Mouse (Mus musculus) CH12.LX (cell line): ENCODE results near the gene Gm9970. TPM values are rescaled to one million over a fixed set of nuclear protein-coding genes. Genes with fewer than 3 reads are reported as not detected.

Source experiments
- DNase-seq: peaks from one replicate; pipeline ENCODE4 v3.0.0-alpha.2; 2013; ENCODE audit errors: extremely low read depth
- H3K27ac ChIP-seq: 2 replicates; pipeline ENCODE4 v1.5.1; 2012; ENCODE audit warnings: low read depth, mild to moderate bottlenecking, control low read depth, moderate library complexity; ENCODE audit not compliant: insufficient read depth
- H3K27me3 ChIP-seq: replicated peaks from 2 replicates; pipeline ENCODE3; 2012; ENCODE audit warnings: inconsistent platforms
- H3K36me3 ChIP-seq, 2 experiments: replicated peaks in 1 of 2; 2 replicates each; pipeline versions ENCODE3 to v1.6.1; 2012; ENCODE audit warnings: inconsistent platforms in 1 of 2, low read length in 1 of 2, mild to moderate bottlenecking in 1 of 2, mixed read lengths in 1 of 2, moderate library complexity in 1 of 2; ENCODE audit not compliant: control insufficient read depth in 1 of 2, insufficient read depth in 1 of 2
- H3K4me1 ChIP-seq, 2 experiments: 2 replicates each; pipeline ENCODE4 v1.6.1; 2012; ENCODE audit warnings: inconsistent platforms in 1 of 2, moderate library complexity in 1 of 2; ENCODE audit not compliant: insufficient read depth in 2 of 2, control insufficient read depth in 1 of 2
- H3K4me2 ChIP-seq: 2 replicates; pipeline ENCODE4 v1.6.1; 2012; ENCODE audit warnings: low read depth, mild to moderate bottlenecking, control low read depth; ENCODE audit not compliant: poor library complexity, insufficient read depth, severe bottlenecking
- H3K4me3 ChIP-seq, 3 experiments: fragments of 150-350 bp in 1 of 3; sonication (generic) in 1 of 3; replicated peaks in 1 of 3; 2 replicates each; pipeline versions ENCODE3 to v1.5.1; 2011 to 2012; ENCODE audit warnings: low read depth in 2 of 3, low read length in 2 of 3, mild to moderate bottlenecking in 2 of 3, moderate library complexity in 2 of 3, control low read depth in 1 of 3, improper control_type of control experiment in 1 of 3, inconsistent platforms in 1 of 3, mixed read lengths in 1 of 3; ENCODE audit not compliant: poor library complexity in 1 of 3
- H3K79me2 ChIP-seq: replicated peaks from 2 replicates; pipeline ENCODE4 v1.6.1; 2012; ENCODE audit warnings: mild to moderate bottlenecking, moderate library complexity; ENCODE audit not compliant: control insufficient read depth, poor library complexity, insufficient read depth, severe bottlenecking; ENCODE audit errors: extremely low read depth
- H3K9ac ChIP-seq: 2 replicates; pipeline ENCODE4 v1.6.1; 2012; ENCODE audit warnings: low read depth, mild to moderate bottlenecking, control low read depth, moderate library complexity; ENCODE audit not compliant: insufficient read depth
- H3K9me3 ChIP-seq: replicated peaks from 2 replicates; pipeline ENCODE3; 2012; ENCODE audit warnings: low read length, inconsistent platforms, mixed read lengths
- BHLHE40 ChIP-seq: IDR thresholded peaks from 2 replicates; pipeline ENCODE4 v1.6.1; 2011; ENCODE audit warnings: mild to moderate bottlenecking, low read depth, low read length, improper control_type of control experiment
- CHD1 ChIP-seq: IDR thresholded peaks from 2 replicates; pipeline ENCODE4 v1.6.1; 2012; ENCODE audit warnings: low read depth, low read length, improper control_type of control experiment, inconsistent platforms
- CHD2 ChIP-seq: IDR thresholded peaks from 2 replicates; pipeline ENCODE4 v1.6.1; 2011; ENCODE audit warnings: low read length, improper control_type of control experiment
- CTCF ChIP-seq, 2 experiments: IDR thresholded peaks in 1 of 2; conservative IDR thresholded peaks in 1 of 2; 2 replicates each; pipeline ENCODE4 v1.5.1; 2011 to 2012; ENCODE audit warnings: low read depth in 2 of 2, low read length in 2 of 2, improper control_type of control experiment in 1 of 2, inconsistent platforms in 1 of 2, mild to moderate bottlenecking in 1 of 2, moderate library complexity in 1 of 2
- E2F4 ChIP-seq: IDR thresholded peaks from 2 replicates; pipeline ENCODE4 v1.6.1; 2011; ENCODE audit warnings: low read depth, low read length, improper control_type of control experiment; ENCODE audit not compliant: insufficient replicate concordance
- ELF1 ChIP-seq: IDR thresholded peaks from 2 replicates; pipeline ENCODE4 v1.6.1; 2014; ENCODE audit warnings: low read depth, mild to moderate bottlenecking, inconsistent platforms, low read length, improper control_type of control experiment
- EP300 ChIP-seq: IDR thresholded peaks from 2 replicates; pipeline ENCODE4 v1.6.1; 2011; ENCODE audit warnings: low read length, improper control_type of control experiment
- ETS1 ChIP-seq: conservative IDR thresholded peaks from 2 replicates; pipeline ENCODE4 v1.6.1; 2012; ENCODE audit warnings: low read depth, mild to moderate bottlenecking, inconsistent platforms, low read length, improper control_type of control experiment, moderate library complexity
- GABPA ChIP-seq: IDR thresholded peaks from 2 replicates; pipeline ENCODE4 v1.6.1; 2012; ENCODE audit warnings: low read depth, low read length, improper control_type of control experiment, inconsistent platforms; ENCODE audit not compliant: insufficient replicate concordance
- HCFC1 ChIP-seq: IDR thresholded peaks from 2 replicates; pipeline ENCODE4 v1.6.1; 2012; ENCODE audit warnings: low read depth, mild to moderate bottlenecking, inconsistent platforms, low read length, improper control_type of control experiment
- IRF4 ChIP-seq: IDR thresholded peaks from 2 replicates; pipeline ENCODE4 v1.6.1; 2014; ENCODE audit warnings: low read depth, mild to moderate bottlenecking, inconsistent platforms, low read length, improper control_type of control experiment
- JUN ChIP-seq: IDR thresholded peaks from 2 replicates; pipeline ENCODE4 v1.6.1; 2011; ENCODE audit warnings: low read depth, mild to moderate bottlenecking, low read length, improper control_type of control experiment, moderate library complexity; ENCODE audit not compliant: insufficient read depth
- JUND ChIP-seq: conservative IDR thresholded peaks from 2 replicates; pipeline ENCODE4 v1.6.1; 2011; ENCODE audit warnings: low read depth, low read length, improper control_type of control experiment
- KAT2A ChIP-seq: IDR thresholded peaks from 2 replicates; pipeline ENCODE4 v1.6.1; 2012; ENCODE audit warnings: low read length, improper control_type of control experiment, inconsistent platforms; ENCODE audit not compliant: insufficient replicate concordance
- MAFK ChIP-seq: IDR thresholded peaks from 2 replicates; pipeline ENCODE4 v1.6.1; 2011; ENCODE audit warnings: low read length, improper control_type of control experiment; ENCODE audit not compliant: insufficient replicate concordance
- MAX ChIP-seq: IDR thresholded peaks from 2 replicates; pipeline ENCODE4 v1.6.1; 2011; ENCODE audit warnings: low read length, improper control_type of control experiment
- MAZ ChIP-seq: IDR thresholded peaks from 2 replicates; pipeline ENCODE4 v1.6.1; 2012; ENCODE audit warnings: low read depth, mild to moderate bottlenecking, inconsistent platforms, low read length, improper control_type of control experiment, moderate library complexity
- MEF2A ChIP-seq: IDR thresholded peaks from 2 replicates; pipeline ENCODE4 v1.6.1; 2014; ENCODE audit warnings: low read depth, mild to moderate bottlenecking, inconsistent platforms, low read length, improper control_type of control experiment, borderline replicate concordance
- MXI1 ChIP-seq: IDR thresholded peaks from 2 replicates; pipeline ENCODE4 v1.6.1; 2011; ENCODE audit warnings: mild to moderate bottlenecking, low read depth, low read length, improper control_type of control experiment
- MYC ChIP-seq: IDR thresholded peaks from 2 replicates; pipeline ENCODE4 v1.6.1; 2011; ENCODE audit warnings: low read depth, mild to moderate bottlenecking, improper control_type of control experiment, low read length
- NELFE ChIP-seq: IDR thresholded peaks from 2 replicates; pipeline ENCODE4 v1.6.1; 2011; ENCODE audit warnings: low read depth, low read length, improper control_type of control experiment
- NRF1 ChIP-seq: IDR thresholded peaks from 2 replicates; pipeline ENCODE4 v1.6.1; 2014; ENCODE audit warnings: low read depth, mild to moderate bottlenecking, inconsistent platforms, low read length, improper control_type of control experiment, moderate library complexity
- PAX5 ChIP-seq: IDR thresholded peaks from 2 replicates; pipeline ENCODE4 v1.6.1; 2012; ENCODE audit warnings: low read length, inconsistent platforms, mixed read lengths
- POLR2A ChIP-seq: IDR thresholded peaks from 2 replicates; pipeline ENCODE4 v1.6.1; 2011; ENCODE audit warnings: low read depth, mild to moderate bottlenecking, improper control_type of control experiment, low read length
- POLR2AphosphoS2 ChIP-seq: IDR thresholded peaks from 2 replicates; pipeline ENCODE4 v1.6.1; 2011; ENCODE audit warnings: low read depth, low read length, improper control_type of control experiment
- RAD21 ChIP-seq: IDR thresholded peaks from 2 replicates; pipeline ENCODE4 v1.6.1; 2011; ENCODE audit warnings: low read depth, mild to moderate bottlenecking, low read length, improper control_type of control experiment, moderate library complexity
- RCOR1 ChIP-seq: conservative IDR thresholded peaks from 2 replicates; pipeline ENCODE4 v1.6.1; 2012; ENCODE audit warnings: low read depth, mild to moderate bottlenecking, inconsistent platforms, low read length, improper control_type of control experiment
- SIN3A ChIP-seq: IDR thresholded peaks from 2 replicates; pipeline ENCODE4 v1.6.1; 2012; ENCODE audit warnings: low read length, improper control_type of control experiment, inconsistent platforms
- SMC3 ChIP-seq: IDR thresholded peaks from 2 replicates; pipeline ENCODE4 v1.6.1; 2011; ENCODE audit warnings: low read depth, low read length, improper control_type of control experiment
- TBP ChIP-seq: conservative IDR thresholded peaks from 2 replicates; pipeline ENCODE4 v1.6.1; 2011; ENCODE audit warnings: low read depth, low read length, improper control_type of control experiment
- TCF12 ChIP-seq: IDR thresholded peaks from 2 replicates; pipeline ENCODE4 v1.6.1; 2014; ENCODE audit warnings: low read depth, mild to moderate bottlenecking, inconsistent platforms, low read length, improper control_type of control experiment
- UBTF ChIP-seq: IDR thresholded peaks from 2 replicates; pipeline ENCODE4 v1.6.1; 2012; ENCODE audit warnings: low read depth, mild to moderate bottlenecking, inconsistent platforms, low read length, improper control_type of control experiment, moderate library complexity
- USF1 ChIP-seq: IDR thresholded peaks from 2 replicates; pipeline ENCODE4 v1.6.1; 2014; ENCODE audit warnings: low read depth, mild to moderate bottlenecking, inconsistent platforms, low read length, improper control_type of control experiment
- USF2 ChIP-seq: conservative IDR thresholded peaks from 2 replicates; pipeline ENCODE4 v1.6.1; 2011; ENCODE audit warnings: low read depth, low read length, improper control_type of control experiment
- ZC3H11A ChIP-seq: IDR thresholded peaks from 2 replicates; pipeline ENCODE4 v1.6.1; 2012; ENCODE audit warnings: low read depth, mild to moderate bottlenecking, inconsistent platforms, low read length, improper control_type of control experiment
- ZKSCAN1 ChIP-seq: IDR thresholded peaks from 2 replicates; pipeline ENCODE4 v1.6.1; 2012; ENCODE audit warnings: low read depth, inconsistent platforms, low read length, improper control_type of control experiment, borderline replicate concordance
- ZMIZ1 ChIP-seq: IDR thresholded peaks from 2 replicates; pipeline ENCODE4 v1.6.1; 2012; ENCODE audit warnings: low read depth, mild to moderate bottlenecking, inconsistent platforms, low read length, improper control_type of control experiment
- ZNF384 ChIP-seq: IDR thresholded peaks from 2 replicates; pipeline ENCODE4 v1.6.1; 2012; ENCODE audit warnings: low read depth, low read length, improper control_type of control experiment, inconsistent platforms
- dilution Hi-C: fragments of 300-500 bp; cut with MboI; formaldehyde crosslinking; loops from 2 replicates; pipeline ENCODE4 v1.14.3; 2020; ENCODE audit warnings: low sequenced_read_pairs; ENCODE audit not compliant: extremely low pct_unique_long_range_greater_than_20kb, extremely low pct_ligation_motif_present
- in situ Hi-C: fragments of 300-500 bp; cut with MboI; formaldehyde crosslinking; loops from 3 replicates; pipeline ENCODE4 v1.14.3; 2019; ENCODE audit warnings: low sequenced_read_pairs, low pct_ligation_motif_present, low pct_unique_long_range_greater_than_20kb, mixed read lengths
- polyA plus RNA-seq: library from polyadenylated mRNA; unstranded; fragments of >175 nt; gene quantifications from 2 replicates; pipeline ENCODE4 v1.2.1, GENCODE M21; 2012; ENCODE audit warnings: low read depth; ENCODE audit not compliant: insufficient read length
- total RNA-seq, 2 experiments: library from RNA; depleted of rRNA; stranded (reverse); fragments of 300-350 nt in 1 of 2; fragments of >200 nt in 1 of 2; gene quantifications; 2 replicates each; pipeline ENCODE4 v1.2.3; 2012 to 2014

Gm9970 gene
- total and polyA plus RNA-seq, 3 experiments: not detected

DNA sequence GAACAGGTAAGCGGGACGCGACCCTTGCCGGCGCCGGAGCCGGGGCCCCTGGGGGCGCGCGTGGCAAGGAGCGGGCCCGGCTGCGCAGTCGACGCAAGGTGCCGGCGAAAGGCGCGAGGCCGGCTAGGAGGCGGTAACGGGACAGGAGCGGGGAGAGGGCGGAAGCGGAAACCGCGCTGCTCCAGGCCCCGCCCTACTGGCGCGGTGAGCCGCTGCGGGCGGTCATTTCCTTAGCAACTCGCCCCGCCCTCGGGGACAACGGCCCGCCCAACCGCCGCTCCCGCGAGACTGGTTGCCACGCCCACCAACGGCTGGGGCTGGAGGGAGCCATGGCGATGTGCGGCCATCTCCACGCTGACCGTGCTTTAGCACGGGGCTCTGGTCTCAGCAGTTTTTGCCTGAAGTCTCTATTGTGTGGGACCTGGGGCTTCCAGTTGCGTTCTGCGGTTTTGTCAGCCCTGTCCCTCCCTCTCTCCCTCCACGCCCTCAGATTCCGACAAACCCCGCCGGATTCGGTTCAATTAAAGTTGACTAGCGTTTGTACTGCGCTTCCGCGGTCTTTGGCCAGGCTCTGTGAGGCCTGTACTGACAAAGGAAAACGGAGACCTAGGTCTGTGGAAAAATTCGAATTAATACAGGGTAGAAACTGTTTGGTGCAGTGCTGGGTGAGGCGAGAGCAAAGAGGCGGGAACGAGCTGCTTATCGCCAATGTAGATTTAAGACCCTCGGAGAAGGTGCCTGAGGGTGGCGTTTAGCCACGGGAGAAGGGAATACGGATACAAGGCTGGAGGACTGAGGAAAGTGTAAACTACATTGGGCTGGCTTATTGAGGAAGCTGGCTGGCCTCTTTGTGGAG, 20.4 kb downstream of the Gm9970 start, which contains the start of gene Ppm1g:
Ppm1g (minus strand) TSS at position 240 of the 856 bp plus-strand sequence.
- in situ Hi-C loops: no loop called here
- H3K4me3 ChIP-seq: peak within 1 kb of the TSS; percentile 84 to 93 (median 93)
- dilution Hi-C loops: no loop called here

GRCm38 (mm10) chr5:31219911-31220447, 21.1 kb downstream of the Gm9970 start:
- in situ Hi-C loops (no loop called here), dilution Hi-C loops (no loop called here)
- peak; percentile 58 for DNase-seq
- Histone ChIP-seq H3K36me3 (peaks cover 0 to 11% of the 10 kb centered on the region in 2 experiments), H3K4me1 (peaks cover 0 to 25% of the 10 kb centered on the region in 2 experiments; a peak in 2 of 4 replicates), H3K9me3 (no peaks in the 10 kb centered on the region), H3K4me2 (0 out of 2 replicates have a peak overlapping the region, but pooled peaks have one; percentile 40), H3K9ac (peak overlapping the region; percentile 75), H3K27ac (peak overlapping the region; percentile 89), H3K27me3 (no peaks in the 10 kb centered on the region), H3K79me2 (peaks cover 49% of the 10 kb centered on the region), H3K4me3 (peak overlapping the region; percentile 57 to 93 (median 84))
- TF ChIP-seq HCFC1 (no peak), TCF12 (peak; percentile 8; the same call in 1 of the 2 replicates), RCOR1 (no peak), SMC3 (no peak), JUND (no peak)

More for the DNA sequence above, 20.4 kb downstream of the Gm9970 start, which contains the start of gene Ppm1g:
- H3K27me3 ChIP-seq: no peaks in the 10 kb centered on the region
- H3K4me1 ChIP-seq: peaks cover 0 to 20% of the 10 kb centered on the region in 2 experiments; a peak in 2 of 4 replicates
- peak; percentile 94 for DNase-seq
- peak within 1 kb of the TSS; percentile 40 for H3K4me2 ChIP-seq
- H3K9me3 ChIP-seq: no peaks in the 10 kb centered on the region
- peak within 1 kb of the TSS; percentile 87 for H3K9ac ChIP-seq
- H3K27ac ChIP-seq: peak within 1 kb of the TSS; percentile 89
- peak; percentile 80 for TF ChIP-seq MYC
- peak; percentile 75; the same call in 1 of the 2 replicates for TF ChIP-seq CHD1
- no peak for TF ChIP-seq GABPA
- no peak for TF ChIP-seq ZC3H11A
- no peak for TF ChIP-seq JUND
- TF ChIP-seq PAX5: no peak
- 0 out of 2 replicates have a peak, but pooled peaks have one; percentile 21 for TF ChIP-seq BHLHE40
- peak; percentile 90 for TF ChIP-seq POLR2AphosphoS2
- peak; percentile 98 for TF ChIP-seq CHD2
- TF ChIP-seq ELF1: peak; percentile 91
- TF ChIP-seq MAFK: no peak
- no peak for TF ChIP-seq SMC3
- TF ChIP-seq ETS1: no peak
- peak; percentile 77 for TF ChIP-seq HCFC1
- TF ChIP-seq TCF12: peak; percentile 93; the same call in 1 of the 2 replicates
- peak; percentile 94 for TF ChIP-seq ZMIZ1
- TF ChIP-seq CTCF (conservative IDR thresholded peaks at IDR 0.05 in 1 of 2, IDR thresholded peaks at IDR 0.05 in 1 of 2; ENCODE audit: low read depth in 2 of 2, low read length in 2 of 2): no peak
- TF ChIP-seq ZNF384: no peak; the same call in 1 of the 2 replicates
- TF ChIP-seq SIN3A: peak; percentile 74
- no peak for TF ChIP-seq USF2
- TF ChIP-seq USF1: no peak
- TF ChIP-seq NELFE: peak; percentile 99
- peak; percentile 85; the same call in 1 of the 2 replicates for TF ChIP-seq TBP
- no peak for TF ChIP-seq MAZ
- peak; percentile 43; the same call in 1 of the 2 replicates for TF ChIP-seq MEF2A
- peak; percentile 99 for TF ChIP-seq POLR2A
- 0 out of 2 replicates have a peak, but pooled peaks have one; percentile 32 for TF ChIP-seq E2F4
- peak; percentile 89 for TF ChIP-seq MAX
- peak; percentile 58; the same call in 1 of the 2 replicates for TF ChIP-seq UBTF
- TF ChIP-seq NRF1: peak; percentile 61
- TF ChIP-seq RCOR1: no peak
- TF ChIP-seq JUN: no peak
- no peak for TF ChIP-seq ZKSCAN1
- no peak for TF ChIP-seq EP300
- peak; percentile 45; the same call in 1 of the 2 replicates for TF ChIP-seq IRF4
- TF ChIP-seq MXI1: peak; percentile 85
- TF ChIP-seq RAD21: no peak
- peak; percentile 62; the same call in 1 of the 2 replicates for TF ChIP-seq KAT2A
- H3K79me2 ChIP-seq: peaks cover 43% of the 10 kb centered on the region
- H3K36me3 ChIP-seq: peaks cover 0 to 9% of the 10 kb centered on the region in 2 experiments
